Mouse (Mus musculus) erythroblast, embryonic 14.5 days (primary cell): ENCODE data around the gene Cadm1.

Source experiments
- GATA1 ChIP-seq: IDR thresholded peaks from 2 replicates; pipeline ENCODE4 v1.6.1; 2012; ENCODE audit warnings: low read length, inconsistent platforms, mixed read lengths
- TAL1 ChIP-seq: IDR thresholded peaks from 3 replicates; pipeline ENCODE4 v1.6.1; 2012; ENCODE audit warnings: low read length, inconsistent platforms, mixed read lengths

DNA sequence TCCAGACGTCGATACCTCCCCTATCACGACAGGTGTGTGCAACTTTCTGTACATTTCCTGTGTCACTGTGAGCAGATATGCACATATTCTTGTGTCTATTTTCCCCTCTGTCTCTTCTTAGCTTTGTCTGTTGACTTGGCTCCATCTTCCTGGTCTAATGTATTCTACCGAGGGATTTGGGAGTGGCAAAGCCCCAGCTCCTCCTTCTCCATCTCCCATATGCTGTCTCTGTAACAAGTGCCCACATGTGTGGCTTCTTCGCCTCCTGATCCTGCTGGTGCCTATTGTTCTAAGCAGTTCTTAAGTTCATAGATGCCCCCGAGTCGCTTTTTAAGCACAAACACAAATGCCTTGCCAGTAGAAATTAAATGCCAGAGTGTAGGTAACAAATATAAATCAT is 223.2 kb downstream of the Cadm1 start:
- TF ChIP-seq GATA1: no peak
- no peak for TF ChIP-seq TAL1
